Mouse (Mus musculus): Measurements from ENCODE around the gene Exosc8.

- TF ChIP-seq CTCF (IDR thresholded peaks at IDR 0.05) (no peak), EP300 (IDR thresholded peaks at IDR 0.05) (no peak)
Observed at GRCm38 (mm10) chr3:54766811-54767210, 31.6 kb upstream of the Exosc8 start.

Data from lung, postnatal 0 days (tissue).